Mouse (Mus musculus) liver, embryonic 14.5 days (tissue): ENCODE measurements around the gene Dbx1.

Experiments
- CTCF ChIP-seq: IDR thresholded peaks from 2 replicates; pipeline ENCODE4 v1.5.1; 2016; ENCODE audit warnings: antibody characterized with exemption, low read depth, control low read depth
- EP300 ChIP-seq: IDR thresholded peaks from 2 replicates; pipeline ENCODE4 v1.6.1; 2016; ENCODE audit warnings: antibody characterized with exemption, low read depth

DNA sequence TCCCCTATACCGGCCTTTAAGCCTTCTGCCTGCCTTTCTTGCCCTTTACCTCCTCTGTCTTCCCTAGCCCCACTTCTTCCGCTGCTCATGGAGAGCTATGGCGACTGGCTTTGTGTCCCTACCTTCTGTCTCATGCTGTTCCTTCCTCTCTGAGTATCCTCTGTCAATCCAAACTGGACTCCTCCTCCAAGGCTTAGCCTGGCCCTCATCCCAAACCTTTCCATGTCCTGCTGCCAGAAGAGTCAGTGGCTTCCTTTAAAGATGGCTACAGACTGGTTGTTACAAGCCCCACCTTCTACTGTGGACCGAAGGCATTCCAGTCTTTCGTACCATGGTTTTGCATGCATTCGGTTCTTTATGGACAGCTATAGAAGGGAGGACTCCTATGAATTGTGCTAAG lies 53.5 kb downstream of the Dbx1 start:
- no peak for TF ChIP-seq CTCF
- no peak for TF ChIP-seq EP300
